Mouse (Mus musculus): Measurements from ENCODE around the gene Foxp4.

GRCm38 (mm10) chr17:47845609-47846008 lies 78.8 kb downstream of the Foxp4 start:
- no peak for TF ChIP-seq GATA1 (IDR thresholded peaks at IDR 0.05; ENCODE audit: low read length)
- no peak for TF ChIP-seq TAL1 (IDR thresholded peaks at IDR 0.05; ENCODE audit: low read length)

Data from erythroblast, embryonic 14.5 days (primary cell).